Mouse (Mus musculus) heart, postnatal 0 days (tissue): ENCODE measurements around the gene Wiz. TPM values are rescaled to one million over a fixed set of nuclear protein-coding genes. Genes with fewer than 3 reads are reported as not detected.

ENCODE experiments used
- ATAC-seq: fragments of 200-750 bp; cut with Nextera tagmentation; 2 replicates; pipeline ENCODE4 v1.8.0; 2017; ENCODE audit warnings: low read depth, moderate number of reproducible peaks, moderate library complexity; ENCODE audit not compliant: insufficient read depth
- DNase-seq: peaks from one replicate; pipeline ENCODE4 v3.0.0-alpha.2; 2016; ENCODE audit warnings: low spot score
- H3K27ac ChIP-seq: fragments of 300-500 bp; sonication (generic); 2 replicates; pipeline ENCODE4 v1.5.1; 2014; ENCODE audit warnings: low read depth, mild to moderate bottlenecking
- H3K27me3 ChIP-seq: fragments of 300-500 bp; sonication (generic); 2 replicates; pipeline ENCODE4 v1.6.1; 2014; ENCODE audit warnings: low read length, mixed read lengths; ENCODE audit not compliant: control insufficient read depth, insufficient read depth
- H3K36me3 ChIP-seq: fragments of 300-500 bp; sonication (generic); replicated peaks from 2 replicates; pipeline ENCODE4 v1.6.1; 2014; ENCODE audit warnings: low read length, mixed read lengths; ENCODE audit not compliant: control insufficient read depth, insufficient read depth
- H3K4me1 ChIP-seq: fragments of 300-500 bp; sonication (generic); 2 replicates; pipeline ENCODE4 v1.6.1; 2014; ENCODE audit warnings: antibody characterized with exemption; ENCODE audit not compliant: control insufficient read depth, insufficient read depth
- H3K4me2 ChIP-seq: fragments of 300-500 bp; sonication (generic); 2 replicates; pipeline ENCODE4 v1.6.1; 2014; ENCODE audit warnings: low read depth, mild to moderate bottlenecking, low read length, moderate library complexity
- H3K4me3 ChIP-seq: fragments of 300-500 bp; sonication (generic); 2 replicates; pipeline ENCODE4 v1.5.1; 2014; ENCODE audit warnings: low read depth, low read length
- H3K9ac ChIP-seq: fragments of 300-500 bp; sonication (generic); replicated peaks from 2 replicates; pipeline ENCODE4 v1.6.1; 2014; ENCODE audit warnings: low read depth, low read length, mixed read lengths
- H3K9me3 ChIP-seq: fragments of 300-500 bp; sonication (generic); replicated peaks from 2 replicates; pipeline ENCODE4 v1.6.1; 2016; ENCODE audit warnings: low read length; ENCODE audit not compliant: control insufficient read depth
- CTCF ChIP-seq: IDR thresholded peaks from 2 replicates; pipeline ENCODE4 v1.5.1; 2016; ENCODE audit warnings: antibody characterized with exemption, control low read depth, low read depth
- EP300 ChIP-seq: IDR thresholded peaks from 2 replicates; pipeline ENCODE4 v1.6.1; 2016; ENCODE audit warnings: antibody characterized with exemption, low read depth
- WGBS: fragments of 180-500 bp; shearing (Covaris S2); extraction: QIAGEN DNeasy Blood & Tissue Kit; methylation state at CpG from one replicate; pipeline ENCODE4 v1.1.7; 2014; 5-methylcytosine and 5-hydroxymethylcytosine counted together
- polyA plus RNA-seq: library from polyadenylated mRNA; unstranded; fragments of >200 nt; fragmentation: Nextera tagmentation; extraction: Ambion mirVana; gene quantifications from 2 replicates; pipeline ENCODE4 v1.2.1, GENCODE M21; 2015
- total RNA-seq: library from RNA; depleted of rRNA; stranded (reverse); fragments of >200 nt; gene quantifications from 2 replicates; pipeline ENCODE4 v1.2.3, GENCODE M21; 2014; ENCODE audit warnings: low replicate concordance

Gene Wiz
- total and polyA plus RNA-seq, 2 experiments from 2014 or later = 7.0 to 21.4 TPM

- Histone ChIP-seq H3K4me3 (peak overlapping the region; percentile 71), H3K9me3 (no peaks in the 10 kb centered on the region), H3K4me2 (peak overlapping the region; percentile 80), H3K27ac (peak overlapping the region; percentile 90), H3K27me3 (no peaks in the 10 kb centered on the region), H3K4me1 (peaks cover 17% of the 10 kb centered on the region; the same call in 1 of the 2 replicates), H3K36me3 (peaks cover 10% of the 10 kb centered on the region), H3K9ac (peak overlapping the region; percentile 78)
- DNase-seq (peak; percentile 63), ATAC-seq (peak; percentile 12)
- TF ChIP-seq CTCF = peak; percentile 89
- TF ChIP-seq EP300 = no peak
- WGBS = 4% methylated on average over 4 of the region's 4 CpGs
These were observed 40.1 kb downstream of the Wiz start for GRCm38 (mm10) chr17:32349037-32349732.

- ATAC-seq (no peak), DNase-seq (no peak)
- H3K27ac ChIP-seq = no peak overlapping the region
- peak overlapping the region; percentile 71; the same call in 1 of the 2 replicates for H3K4me3 ChIP-seq
- no peaks in the 10 kb centered on the region for H3K27me3 ChIP-seq
- no peaks in the 10 kb centered on the region for H3K9me3 ChIP-seq
- TF ChIP-seq CTCF (no peak), EP300 (no peak)
- H3K4me1 ChIP-seq = 0 out of 2 replicates have a peak, but pooled peaks cover 10% of the 10 kb centered on the region
- peaks cover 14% of the 10 kb centered on the region; the same call in 1 of the 2 replicates for H3K36me3 ChIP-seq
- peak overlapping the region; percentile 31; the same call in 1 of the 2 replicates for H3K9ac ChIP-seq
- H3K4me2 ChIP-seq = peak overlapping the region; percentile 80
- WGBS = 90% methylated on average over 2 of the region's 2 CpGs
These were observed 40.8 kb downstream of the Wiz start for GRCm38 (mm10) chr17:32348406-32348805.

- Histone ChIP-seq H3K4me3 (no peak overlapping the region), H3K9ac (no peak overlapping the region), H3K36me3 (peaks cover 59% of the 10 kb centered on the region), H3K27me3 (no peaks in the 10 kb centered on the region), H3K4me1 (no peaks in the 10 kb centered on the region), H3K9me3 (no peaks in the 10 kb centered on the region), H3K27ac (no peak overlapping the region), H3K4me2 (no peak overlapping the region)
- no peak for TF ChIP-seq CTCF
- no peak for TF ChIP-seq EP300
- ATAC-seq (no peak), DNase-seq (no peak)
- 100% methylated on average over 1 of the region's 1 CpGs for whole genome bisulfite sequencing
These were observed 48.1 kb downstream of the Wiz start for GRCm38 (mm10) chr17:32341102-32341501.

- H3K27ac ChIP-seq = no peak overlapping the region
- H3K36me3 ChIP-seq = peaks cover 69% of the 10 kb centered on the region
- H3K4me2 ChIP-seq = no peak overlapping the region
These were observed 49.1 kb downstream of the Wiz start for GRCm38 (mm10) chr17:32340110-32340509.

GRCm38 (mm10) chr17:32335869-32336268 lies 53.4 kb downstream of the Wiz start:
- Histone ChIP-seq H3K4me2 (no peak overlapping the region), H3K9ac (no peak overlapping the region), H3K36me3 (peaks cover 83% of the 10 kb centered on the region)

More at GRCm38 (mm10) chr17:32340110-32340509, 49.1 kb downstream of the Wiz start:
- TF ChIP-seq EP300 = no peak
- TF ChIP-seq CTCF = no peak
- Histone ChIP-seq H3K9me3 (no peaks in the 10 kb centered on the region), H3K9ac (no peak overlapping the region), H3K27me3 (no peaks in the 10 kb centered on the region), H3K4me3 (no peak overlapping the region), H3K4me1 (no peaks in the 10 kb centered on the region)
- DNase-seq (no peak), ATAC-seq (no peak)
- 51% methylated on average over 1 of the region's 1 CpGs for WGBS

GRCm38 (mm10) chr17:32334921-32335320 lies 54.3 kb downstream of the Wiz start:
- no peak for DNase-seq
- TF ChIP-seq CTCF (no peak), EP300 (no peak)
- Histone ChIP-seq H3K4me2 (no peak overlapping the region), H3K4me1 (no peaks in the 10 kb centered on the region), H3K9ac (no peak overlapping the region), H3K27ac (no peak overlapping the region), H3K9me3 (no peaks in the 10 kb centered on the region), H3K36me3 (peaks cover 88% of the 10 kb centered on the region), H3K27me3 (no peaks in the 10 kb centered on the region), H3K4me3 (no peak overlapping the region)
- no peak for ATAC-seq
- WGBS = 91% methylated on average over 12 of the region's 12 CpGs

More at GRCm38 (mm10) chr17:32335869-32336268, 53.4 kb downstream of the Wiz start:
- H3K27me3 ChIP-seq = no peaks in the 10 kb centered on the region
- ATAC-seq (no peak), DNase-seq (no peak)
- no peaks in the 10 kb centered on the region for H3K4me1 ChIP-seq
- no peak overlapping the region for H3K27ac ChIP-seq
- 80% methylated on average over 2 of the region's 2 CpGs for WGBS
- H3K4me3 ChIP-seq = no peak overlapping the region
- H3K9me3 ChIP-seq = no peaks in the 10 kb centered on the region
- TF ChIP-seq CTCF = no peak
- TF ChIP-seq EP300 = no peak
